Mouse (Mus musculus) urinary bladder, postnatal 36 days (tissue): ENCODE data around the gene H2-Eb1.
A peak's percentile ranks its signal among the peaks of the same experiment; 100 is the strongest.

Experiments
- DNase-seq, 2 experiments: peaks; one replicate each; pipeline ENCODE4 v3.0.0; 2022; ENCODE audit warnings: low spot score in 2 of 2, mixed read lengths in 1 of 2

H2-Eb1 gene

DNA sequence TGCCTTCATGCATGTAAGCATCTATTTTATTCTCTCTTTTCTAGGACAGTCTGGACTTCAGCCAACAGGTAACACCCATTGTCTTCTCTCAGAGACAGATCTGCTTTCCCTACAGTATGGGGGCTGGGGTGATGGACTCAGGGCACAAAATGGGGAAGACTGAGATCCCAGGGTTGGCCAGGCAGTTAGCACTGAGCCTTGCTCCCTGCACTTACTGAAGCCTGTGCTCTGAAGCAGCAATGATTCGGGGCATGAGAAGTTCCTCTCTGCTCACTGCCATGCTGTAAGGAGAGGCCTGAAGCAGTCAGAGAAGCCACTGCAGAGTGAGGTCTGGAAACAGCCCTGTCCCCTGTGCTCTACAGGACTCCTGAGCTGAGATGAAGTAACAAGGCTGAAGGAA, 9.8 kb downstream of the H2-Eb1 start:
- no peak for DNase-seq

GRCm38 (mm10) chr17:34316697-34317096, 11.0 kb downstream of the H2-Eb1 start:
- no peak for DNase-seq

- DNase-seq = no peak
Measured at GRCm38 (mm10) chr17:34317275-34317674, 11.6 kb downstream of the H2-Eb1 start.

DNA sequence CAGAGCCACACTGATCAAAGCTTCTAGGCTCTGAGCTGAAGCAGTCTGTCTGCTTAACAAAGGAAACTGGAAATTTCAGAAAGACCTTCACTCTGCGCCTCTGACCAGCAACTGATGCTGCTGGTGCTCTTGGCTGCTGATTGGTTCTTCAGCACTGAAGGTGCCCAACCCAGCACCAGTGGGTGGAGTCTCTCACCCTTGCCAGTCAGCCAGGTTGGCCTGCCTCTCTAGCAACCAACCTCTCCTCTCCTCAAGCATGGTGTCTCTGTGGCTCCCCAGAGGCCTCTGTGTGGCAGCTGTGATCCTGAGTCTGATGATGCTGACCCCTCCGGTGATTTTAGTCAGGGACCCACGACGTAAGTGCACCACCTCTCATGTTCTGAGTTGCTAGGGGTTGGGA, 19.8 kb downstream of the H2-Eb1 start, which contains the start of gene H2-Eb2:
Gene H2-Eb2 (plus strand): TSS at position 230 of the 400 bp plus-strand sequence.
- DNase-seq = no peak

- no peak for DNase-seq
Measured at GRCm38 (mm10) chr17:34326373-34326772, 20.7 kb downstream of the H2-Eb1 start.

DNA sequence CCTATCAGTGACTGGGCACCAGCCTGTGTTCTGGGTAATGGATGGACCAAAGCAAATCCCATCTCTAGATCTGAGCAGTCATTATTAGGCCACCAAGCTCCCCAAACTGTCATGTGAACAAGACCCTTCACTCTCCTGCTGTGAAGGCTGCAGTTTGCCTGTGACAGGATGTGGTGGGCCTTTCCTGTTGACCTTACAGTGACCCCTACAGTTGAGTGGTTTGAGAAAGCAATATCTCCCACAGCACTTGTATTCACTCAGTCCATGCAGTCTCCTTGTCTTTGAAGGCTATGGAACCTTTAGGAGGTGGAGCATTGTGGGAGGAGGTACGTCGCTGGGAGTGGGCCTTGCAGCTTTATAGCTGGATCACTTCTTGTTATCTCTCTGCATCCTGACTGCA, 24.1 kb downstream of the H2-Eb1 start:
- DNase-seq = no peak

GRCm38 (mm10) chr17:34331200-34331599, 25.5 kb downstream of the H2-Eb1 start:
- DNase-seq = no peak

DNA sequence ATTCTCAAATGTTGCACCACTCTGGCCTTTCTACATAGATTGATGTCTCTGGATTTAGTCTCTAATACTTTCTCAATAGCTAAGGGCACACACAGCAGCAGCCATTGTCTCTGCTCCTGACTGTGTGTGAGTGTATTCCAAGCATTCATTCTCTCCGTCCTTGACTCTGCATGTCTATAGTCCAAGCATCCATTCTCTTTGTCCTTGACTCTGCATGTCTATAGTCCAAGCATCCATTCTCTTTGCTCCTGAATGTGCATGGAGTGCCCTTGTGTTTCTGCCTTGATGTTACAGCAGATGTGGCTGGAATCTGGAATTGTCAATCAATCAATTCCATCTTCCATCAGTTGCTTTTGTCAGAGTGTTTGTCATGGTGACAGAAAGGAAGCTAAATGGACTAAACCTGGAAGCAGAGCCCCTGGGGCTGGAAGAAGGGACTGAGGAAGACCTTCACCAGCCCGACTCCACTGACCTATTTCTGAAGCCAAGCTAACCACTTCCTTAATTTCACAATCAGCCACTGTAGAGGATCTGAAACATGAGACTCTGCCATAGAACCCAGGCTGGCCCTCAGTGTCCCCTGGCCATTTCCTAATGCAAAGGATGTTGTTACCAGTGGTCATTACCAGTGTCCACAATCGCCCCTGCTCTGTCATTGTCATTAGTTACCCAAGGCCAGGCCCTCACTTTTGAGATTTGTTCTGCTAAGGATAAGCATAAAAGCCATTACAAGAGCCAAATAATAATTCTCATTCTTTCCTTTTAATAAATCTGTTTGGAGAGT, 35.1 kb downstream of the H2-Eb1 start:
- DNase-seq = no peak

GRCm38 (mm10) chr17:34344882-34345281, 39.2 kb downstream of the H2-Eb1 start:
- DNase-seq = no peak

- DNase-seq = no peak
Measured at GRCm38 (mm10) chr17:34345486-34345885, 39.8 kb downstream of the H2-Eb1 start.

DNA sequence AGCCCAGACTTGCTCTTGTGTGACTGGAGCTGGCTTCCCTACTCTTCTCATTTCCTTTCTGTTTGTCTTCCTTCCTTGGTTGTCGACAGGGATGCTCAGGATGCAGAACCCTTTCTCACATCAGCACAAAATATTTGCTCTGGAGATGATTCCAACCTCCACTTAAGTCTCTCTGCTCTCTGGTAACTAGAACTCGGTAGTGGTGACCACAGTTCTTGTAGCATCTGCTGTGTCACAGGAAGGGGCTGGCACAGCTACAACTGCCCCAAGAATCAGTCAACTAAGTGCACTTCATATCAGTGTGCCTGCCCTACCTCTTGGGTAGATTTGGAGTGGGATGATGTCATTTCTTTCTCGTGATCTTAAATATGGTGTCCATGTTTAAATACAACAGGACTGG, 40.4 kb downstream of the H2-Eb1 start:
- no peak for DNase-seq

DNA sequence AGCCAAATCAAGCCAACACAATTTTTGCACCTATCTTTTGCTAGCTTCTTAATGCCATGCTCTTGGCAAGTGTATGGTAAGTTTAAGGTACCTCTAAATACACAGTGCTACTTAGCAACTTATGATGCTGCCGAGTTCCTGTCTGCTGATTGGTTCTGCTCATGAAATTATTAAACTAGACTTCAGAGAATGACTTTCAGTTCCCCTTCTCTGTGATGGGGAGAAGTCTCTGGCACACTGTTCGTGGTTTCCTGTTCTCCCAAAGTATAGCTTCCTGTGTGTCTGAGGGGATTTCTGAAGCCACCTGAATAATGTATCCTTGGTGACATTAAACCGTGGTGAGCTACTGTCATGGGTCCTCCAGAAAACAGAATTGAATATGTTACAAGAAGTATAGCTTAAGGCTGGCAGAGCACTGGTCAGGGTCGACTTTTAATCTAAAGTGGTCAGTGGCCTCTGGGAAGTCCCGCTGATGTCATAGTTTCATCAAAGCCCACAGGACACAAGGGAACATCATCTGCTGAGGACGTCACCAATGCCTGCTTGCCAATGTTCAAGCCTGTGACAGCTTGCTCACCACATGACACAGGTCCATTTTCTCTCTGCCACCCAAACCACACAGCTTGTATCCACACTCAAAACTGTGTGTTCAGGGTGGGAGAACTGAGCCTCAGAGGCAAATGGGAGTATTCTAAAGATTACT, 42.1 kb downstream of the H2-Eb1 start:
- peak in 1 of 2 experiments; percentile 15 for DNase-seq

DNA sequence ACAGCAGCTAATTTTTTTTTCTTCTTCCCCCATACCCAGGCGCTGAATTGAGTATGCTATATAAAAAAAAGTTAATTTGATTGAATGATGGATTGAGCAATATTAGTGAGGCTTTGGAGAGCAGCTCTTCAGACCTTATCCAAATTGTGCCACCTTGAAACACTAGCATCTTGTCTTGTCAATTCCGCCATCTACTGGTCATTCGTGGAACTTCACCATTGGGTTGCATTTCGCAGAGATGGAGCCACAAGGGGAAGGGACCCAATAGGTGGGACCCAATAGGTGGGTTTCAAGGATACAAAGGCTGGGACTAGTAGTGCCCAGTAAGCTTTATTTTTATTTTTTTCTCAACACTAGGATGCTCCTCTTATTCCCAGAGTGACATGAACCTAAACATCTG, 43.8 kb downstream of the H2-Eb1 start:
- peak; percentile 47 to 54 for DNase-seq

DNA sequence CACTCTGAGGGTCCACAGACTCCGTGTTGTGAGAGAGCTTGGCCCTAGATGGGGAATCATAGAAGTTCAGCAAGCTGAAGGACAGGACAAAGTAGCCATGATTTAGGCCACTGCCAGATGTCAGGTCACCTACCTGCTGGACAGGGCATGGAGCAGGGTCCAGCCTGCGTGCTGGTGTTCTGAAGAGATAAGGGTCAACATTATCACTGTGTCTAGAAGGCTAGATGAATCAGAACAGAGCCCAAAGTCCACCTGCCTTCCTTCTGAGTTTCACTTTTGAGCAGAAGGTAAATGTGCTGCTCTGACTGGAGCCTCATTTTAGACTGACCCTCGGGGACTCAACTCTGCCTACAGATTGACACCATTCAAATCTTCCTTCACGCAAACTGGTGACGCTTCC, 48.9 kb downstream of the H2-Eb1 start, which contains the start of gene Btnl2:
Gene Btnl2 (plus strand): TSS at position 284 of the 400 bp plus-strand sequence.
- DNase-seq = no peak

GRCm38 (mm10) chr17:34354940-34355339, 49.3 kb downstream of the H2-Eb1 start:
- no peak for DNase-seq

DNA sequence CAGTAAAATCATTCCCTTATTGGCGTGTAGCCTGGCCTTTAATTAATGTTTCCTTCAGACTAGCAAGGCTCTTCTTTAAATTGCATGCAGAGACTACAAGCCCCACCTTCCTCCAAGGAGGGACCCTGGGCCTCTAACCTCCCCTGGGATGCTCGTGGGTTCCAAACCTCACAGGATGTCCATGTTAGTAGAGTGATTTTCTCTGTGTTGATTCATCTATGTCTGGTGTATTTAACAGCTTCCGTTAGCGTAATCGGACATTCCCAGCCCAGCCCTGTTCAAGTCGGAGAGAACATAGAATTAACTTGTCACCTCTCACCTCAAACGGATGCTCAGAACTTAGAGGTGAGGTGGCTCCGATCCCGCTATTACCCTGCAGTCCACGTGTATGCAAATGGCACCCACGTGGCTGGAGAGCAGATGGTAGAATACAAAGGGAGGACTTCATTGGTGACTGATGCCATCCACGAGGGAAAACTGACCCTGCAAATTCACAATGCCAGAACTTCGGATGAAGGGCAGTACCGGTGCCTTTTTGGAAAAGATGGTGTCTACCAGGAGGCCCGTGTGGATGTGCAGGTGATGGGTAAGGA, 57.4 kb downstream of the H2-Eb1 start:
- no peak for DNase-seq

DNA sequence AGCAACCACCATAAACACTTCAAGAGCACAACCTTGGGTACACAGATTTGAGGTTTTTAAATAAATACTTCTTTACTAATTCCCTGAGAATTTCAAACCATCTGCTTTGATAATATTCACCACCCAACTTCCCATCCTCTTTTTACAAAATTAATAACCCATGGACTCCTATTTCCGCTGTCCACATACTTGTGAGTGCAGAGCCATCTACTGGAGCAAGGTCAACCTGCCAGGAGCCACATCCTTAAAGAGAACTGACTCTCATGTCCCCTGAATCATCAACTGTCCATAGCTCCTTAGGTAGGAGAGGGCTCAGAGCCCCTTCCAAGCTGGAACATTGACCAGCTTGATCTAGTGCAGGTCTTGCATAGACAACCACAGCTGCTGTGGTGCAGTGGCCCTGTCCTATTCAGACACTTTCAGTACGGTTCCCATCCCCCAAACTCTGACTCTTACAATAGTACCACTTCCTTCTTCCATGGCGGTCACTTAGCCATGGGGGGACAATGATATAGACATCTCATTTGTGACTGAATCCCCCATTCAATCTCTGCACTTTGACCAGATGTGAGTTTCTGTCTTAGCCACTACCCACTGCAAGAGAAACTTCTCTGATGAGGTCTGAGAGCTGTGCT, 58.1 kb downstream of the H2-Eb1 start:
- no peak for DNase-seq

- no peak for DNase-seq
Measured at GRCm38 (mm10) chr17:34365031-34365430, 59.4 kb downstream of the H2-Eb1 start.
